In genomic region chr9:13563475-13564414, GRCm38 (mm10) we compare ENCODE assay signal across 8 mouse cellular contexts.
A peak's percentile ranks its signal among the peaks of the same experiment; 100 is the strongest.
DNase-seq lines count a peak whose midpoint lies in the region.

No protein-coding gene starts in this region.

- DNase-seq in heart, adult 11 months = peak; percentile 97
- no peak for DNase-seq in heart, postnatal 25 days (ENCODE audit: low spot score)
- DNase-seq in brain, adult 2 months (ENCODE audit: low read depth, low spot score) = peak; percentile 96
- peak; percentile 29 to 34 for DNase-seq in gastrocnemius, postnatal 36 days
- peak; percentile 56 for DNase-seq in kidney, adult 18-20 months
- DNase-seq in left cerebral cortex, postnatal 25 days (ENCODE audit: low spot score in 2 of 2) = peak; percentile 44 to 60
- peak; percentile 58 for DNase-seq in right cerebral cortex, adult 18-20 months
- no peak for DNase-seq in embryo, embryonic 10.5 days (ENCODE audit: low spot score)

- intact Hi-C loops in heart, postnatal 25 days (cut with DNase I) = loop anchor here (5.0 kb wide), 1 partner anchor 89 kb away; no protein-coding TSS in a partner anchor
- intact Hi-C loops in gastrocnemius, postnatal 36 days (cut with DNase I) = no loop called here
- intact Hi-C loops in left cerebral cortex, postnatal 25 days (cut with DNase I) = no loop called here

Comparison
In these comparisons a context has a peak if more than half of its experiments do, and no peak if none do; other contexts are left out.
1. DNase-seq: peak in heart, adult 11 months (single experiment), brain, adult 2 months (single experiment), gastrocnemius, postnatal 36 days (2 of 2), kidney, adult 18-20 months (single experiment), left cerebral cortex, postnatal 25 days (2 of 2) and right cerebral cortex, adult 18-20 months (single experiment); none in heart, postnatal 25 days (single experiment) and embryo, embryonic 10.5 days (single experiment).